Mouse (Mus musculus) c-Kit-positive CD71-positive TER-119-negative erythroid progenitor cells, embryonic 14.5 days (primary cell): ENCODE results near the gene Klhl2.

Source experiments
- DNase-seq: peaks from one replicate; pipeline ENCODE4 v3.0.0-alpha.2; 2013; ENCODE audit warnings: low read depth

The Klhl2 gene

DNA sequence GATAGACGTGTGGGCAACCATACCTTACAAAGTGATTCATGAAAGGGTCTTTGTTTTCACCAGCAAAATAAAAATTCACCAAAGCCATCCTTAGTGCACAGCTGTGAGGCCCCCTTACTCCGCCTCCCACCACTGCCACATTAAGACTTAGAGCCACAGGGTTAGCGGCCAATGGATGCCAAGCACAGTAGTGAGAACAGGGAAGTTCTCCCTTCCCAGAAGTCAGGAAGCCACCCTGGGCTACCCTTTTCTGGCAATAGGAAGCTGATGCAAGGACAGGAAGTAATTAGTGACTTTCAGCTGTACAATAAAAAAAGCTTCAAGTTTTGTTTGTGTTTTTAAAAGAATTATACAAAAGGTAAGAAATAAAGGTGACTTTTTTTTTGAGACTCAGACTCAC, 18.2 kb downstream of the Klhl2 start:
- DNase-seq = no peak

DNA sequence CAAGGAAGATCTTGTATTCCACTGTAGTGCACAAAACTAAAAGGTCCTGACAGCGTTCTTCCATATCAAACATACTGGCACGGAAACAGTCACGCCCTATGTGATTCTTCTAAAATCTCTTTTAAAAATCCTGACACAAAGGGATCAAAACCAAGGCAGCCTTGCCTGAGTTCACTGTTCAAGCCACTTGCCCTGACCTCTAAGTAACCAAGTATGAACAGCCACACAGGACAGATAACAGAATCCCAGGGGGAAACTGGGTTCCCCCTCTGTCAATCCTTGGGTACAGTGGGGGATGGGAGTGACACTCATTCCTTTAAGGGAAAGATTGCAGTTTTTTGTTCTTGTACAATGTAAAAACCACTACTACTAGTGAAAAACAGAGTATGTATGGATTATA, 19.9 kb downstream of the Klhl2 start:
- DNase-seq = no peak

DNA sequence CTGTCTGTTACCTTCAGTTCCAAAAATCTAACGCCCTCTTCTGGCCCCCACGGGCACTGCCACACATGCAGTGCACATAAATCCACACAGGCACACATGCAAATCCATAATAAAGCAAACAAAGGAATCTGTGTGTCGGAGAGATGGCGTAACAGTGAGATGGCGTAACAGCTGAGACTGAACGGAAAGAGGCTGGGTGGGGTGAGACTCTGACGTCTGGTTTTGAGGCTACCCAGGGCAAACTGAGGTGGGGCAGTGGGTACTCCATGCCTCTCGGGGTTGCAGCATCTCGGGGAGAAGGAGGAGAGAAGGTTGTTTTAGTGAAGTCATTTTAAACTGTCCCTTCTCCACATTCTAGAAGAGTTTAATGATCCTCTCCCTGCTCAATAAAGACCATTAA, 20.4 kb downstream of the Klhl2 start:
- no peak for DNase-seq

DNA sequence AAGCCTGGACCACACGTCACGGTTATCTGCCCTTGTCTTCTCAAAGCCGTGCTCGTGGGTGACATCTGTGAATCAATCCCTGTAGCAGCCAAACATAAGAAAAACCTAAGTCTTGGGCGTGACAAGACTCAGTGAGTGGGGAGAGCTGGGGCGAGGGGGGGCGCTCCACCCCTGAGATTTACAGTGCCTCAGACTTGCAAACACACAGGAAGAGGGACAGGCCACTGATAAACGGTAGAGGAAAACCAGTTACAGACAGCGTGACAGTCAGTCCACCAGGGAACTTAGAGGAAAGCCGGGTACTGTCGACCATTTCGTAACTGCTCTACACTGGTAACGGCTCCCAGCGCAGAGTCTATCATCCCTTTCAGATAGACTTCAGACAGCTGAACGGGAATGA, 21.4 kb downstream of the Klhl2 start:
- DNase-seq = no peak

- DNase-seq = no peak
Observed at GRCm38 (mm10) chr8:64827356-64827755, 22.5 kb downstream of the Klhl2 start.

GRCm38 (mm10) chr8:64826461-64826860, 23.4 kb downstream of the Klhl2 start:
- DNase-seq = no peak

DNA sequence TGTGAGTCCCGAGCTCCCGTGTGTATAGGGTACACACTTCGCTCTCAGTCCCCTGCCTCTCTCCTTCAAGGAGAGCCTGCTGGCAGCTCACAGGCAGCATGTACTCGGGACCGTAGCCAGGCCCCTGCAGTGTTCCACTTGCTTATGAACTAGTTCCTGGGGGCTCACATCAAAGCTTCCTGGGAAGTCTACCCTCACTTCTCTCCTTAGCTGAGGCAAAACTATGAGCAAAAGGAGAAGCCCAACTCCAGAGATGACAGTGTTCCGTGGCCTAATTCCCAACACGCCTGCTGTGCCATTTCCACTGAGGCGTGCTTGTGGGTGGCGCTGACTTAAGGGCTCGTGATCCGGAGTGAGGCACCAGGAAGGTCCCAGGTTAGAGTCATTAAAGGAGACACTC, 25.9 kb downstream of the Klhl2 start:
- DNase-seq = no peak

GRCm38 (mm10) chr8:64820940-64821339, 28.9 kb downstream of the Klhl2 start:
- DNase-seq = no peak

- no peak for DNase-seq
Observed at GRCm38 (mm10) chr8:64811790-64812189, 38.0 kb downstream of the Klhl2 start.

- no peak for DNase-seq
Observed at GRCm38 (mm10) chr8:64811083-64811482, 38.7 kb downstream of the Klhl2 start.

DNA sequence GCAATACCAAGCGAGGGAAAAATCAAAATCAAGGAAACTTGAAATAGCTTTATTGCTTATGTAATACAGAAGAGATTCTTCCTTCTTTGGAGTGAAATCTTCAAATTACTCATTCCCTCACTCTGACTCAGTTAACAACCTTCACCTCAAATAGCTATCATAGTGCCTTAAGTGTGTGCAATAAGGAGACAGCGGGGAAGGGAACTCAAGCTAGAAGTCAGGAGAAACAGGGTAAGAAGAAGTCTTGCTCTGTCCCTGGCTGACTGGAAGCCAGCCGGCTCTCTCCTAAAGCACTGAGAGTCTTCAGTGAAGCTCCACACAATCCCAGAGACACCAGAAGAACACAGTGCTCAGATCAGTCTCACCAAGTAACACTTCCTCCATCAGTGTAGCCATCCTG, 43.3 kb downstream of the Klhl2 start:
- no peak for DNase-seq

- DNase-seq = no peak
Observed at GRCm38 (mm10) chr8:64804971-64805370, 44.8 kb downstream of the Klhl2 start.

DNA sequence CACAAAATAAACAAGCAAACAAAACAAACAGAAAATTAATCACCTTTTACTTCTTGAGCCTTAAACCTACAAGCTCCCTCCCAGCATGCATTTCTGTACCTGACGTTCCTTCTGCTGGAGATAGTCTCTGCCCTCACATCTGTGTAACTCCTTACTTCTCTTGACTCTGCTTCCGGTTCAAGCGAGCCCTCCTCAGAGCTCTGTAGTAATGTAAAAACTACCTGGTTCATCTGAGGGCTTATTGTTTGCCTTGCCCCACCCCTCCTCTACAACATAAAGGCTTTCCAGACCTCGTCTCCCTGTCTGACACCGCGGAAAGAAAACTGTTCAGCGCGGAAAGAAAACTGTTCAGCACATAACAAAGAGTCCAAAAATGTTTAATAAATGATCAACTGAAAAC, 50.5 kb downstream of the Klhl2 start:
- DNase-seq = no peak

DNA sequence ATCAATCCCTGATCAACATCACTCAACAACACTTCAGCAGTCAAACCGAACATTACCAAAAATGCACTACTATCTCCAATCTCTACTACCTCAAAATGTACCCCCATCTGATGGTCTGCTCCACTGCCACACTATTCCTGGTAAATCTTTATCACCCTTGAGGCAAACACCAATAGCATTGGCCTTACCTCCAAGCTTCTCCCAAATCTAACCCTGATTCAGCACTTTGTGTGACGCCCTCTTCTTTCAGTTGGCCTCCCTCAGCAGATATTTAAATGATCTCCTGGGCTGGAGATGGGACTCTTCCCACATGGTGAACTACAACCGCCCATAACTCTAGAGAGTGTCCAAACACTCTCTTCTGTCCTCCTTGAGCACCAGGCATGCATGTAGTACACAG, 51.3 kb downstream of the Klhl2 start:
- DNase-seq = no peak

DNA sequence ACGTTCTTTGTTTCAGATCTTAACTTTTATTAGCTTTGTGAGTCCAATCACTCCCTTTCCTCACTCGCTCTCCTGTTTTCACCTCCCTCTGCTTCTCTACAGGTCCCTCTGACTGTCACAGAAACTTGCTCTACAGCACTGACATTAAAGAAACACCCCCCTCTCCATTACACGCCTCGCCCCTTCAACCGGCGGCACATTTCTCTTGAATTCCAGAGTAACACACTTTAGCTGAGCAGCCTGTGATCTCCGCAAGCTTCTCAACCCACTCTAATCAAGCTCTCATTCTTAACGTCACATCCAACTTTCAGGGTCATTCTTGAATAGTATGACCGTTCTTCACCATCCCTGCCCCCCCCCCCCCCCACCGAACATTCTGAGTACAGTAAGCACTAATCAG, 52.1 kb downstream of the Klhl2 start:
- no peak for DNase-seq

GRCm38 (mm10) chr8:64791250-64791881, 58.5 kb downstream of the Klhl2 start:
- DNase-seq = no peak

- no peak for DNase-seq
Observed at GRCm38 (mm10) chr8:64790418-64790817, 59.4 kb downstream of the Klhl2 start.

DNA sequence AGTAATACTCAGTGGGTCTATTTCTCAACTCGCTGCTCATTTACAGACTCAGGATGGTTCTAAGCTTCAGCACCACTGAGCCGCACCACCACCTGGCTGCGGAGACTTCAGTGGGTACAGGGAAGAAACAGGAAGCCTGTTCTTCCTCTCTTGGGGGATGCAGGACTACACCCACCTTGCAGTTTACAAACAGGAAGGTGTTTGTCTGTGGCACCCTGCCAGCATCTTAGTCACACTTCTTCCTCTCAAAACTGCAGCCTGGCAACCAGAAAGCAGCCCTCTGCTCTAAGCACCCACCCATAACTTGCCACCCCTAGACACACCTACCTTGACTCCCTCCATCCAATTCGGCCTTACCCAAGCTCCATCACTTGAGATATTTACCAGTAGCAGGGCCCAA, 61.1 kb downstream of the Klhl2 start:
- DNase-seq = no peak

GRCm38 (mm10) chr8:64786801-64787200, 63.0 kb downstream of the Klhl2 start:
- no peak for DNase-seq

- DNase-seq = no peak
Observed at GRCm38 (mm10) chr8:64784235-64784634, 65.6 kb downstream of the Klhl2 start.

DNA sequence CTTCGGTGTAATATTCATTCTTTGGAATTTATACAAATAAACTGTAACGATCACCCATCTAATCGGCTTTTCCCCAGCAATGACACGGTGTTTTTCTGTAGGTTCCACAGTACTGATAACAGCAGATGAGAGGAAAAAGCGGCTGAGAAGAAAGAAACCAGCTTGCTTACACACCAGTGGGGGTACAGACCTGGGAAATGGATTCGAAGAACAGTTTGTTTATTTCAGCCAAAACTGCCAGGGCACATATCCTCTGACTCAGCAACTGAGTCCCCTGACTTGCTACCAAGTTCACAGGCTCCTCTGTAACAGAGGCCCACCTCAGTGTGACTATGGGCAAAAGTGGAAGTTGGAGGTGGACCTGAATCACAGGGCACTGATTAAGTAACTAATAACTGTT, 67.9 kb downstream of the Klhl2 start:
- DNase-seq = no peak

GRCm38 (mm10) chr8:64777925-64778324, 71.9 kb downstream of the Klhl2 start:
- DNase-seq = no peak

GRCm38 (mm10) chr8:64774136-64774535, 75.7 kb downstream of the Klhl2 start:
- DNase-seq = no peak

- DNase-seq = no peak
Observed at GRCm38 (mm10) chr8:64770814-64771213, 79.0 kb downstream of the Klhl2 start.

- DNase-seq = no peak
Observed at GRCm38 (mm10) chr8:64769586-64769985, 80.2 kb downstream of the Klhl2 start.
